Mouse (Mus musculus): ENCODE measurements around the gene Chst14.

The Chst14 gene

GRCm38 (mm10) chr2:118926361-118926997, at the start of gene Chst14:
Chst14 (plus strand) TSS chr2:118926496.
- no peak for DNase-seq (ENCODE audit: extremely low spot score, low read depth, low spot score)

- DNase-seq (ENCODE audit: extremely low spot score, low read depth, low spot score): no peak
Observed at GRCm38 (mm10) chr2:118881019-118881418, 45.3 kb upstream of the Chst14 start.

- DNase-seq (ENCODE audit: extremely low spot score, low read depth, low spot score): no peak
Observed at GRCm38 (mm10) chr2:118881956-118882355, 44.3 kb upstream of the Chst14 start.

GRCm38 (mm10) chr2:118882840-118883679, 43.2 kb upstream of the Chst14 start:
- no peak for DNase-seq (ENCODE audit: extremely low spot score, low read depth, low spot score)

- DNase-seq (ENCODE audit: extremely low spot score, low read depth, low spot score): no peak
Observed at GRCm38 (mm10) chr2:118887440-118887839, 38.9 kb upstream of the Chst14 start.

GRCm38 (mm10) chr2:118887845-118888548, 38.3 kb upstream of the Chst14 start:
- DNase-seq (ENCODE audit: extremely low spot score, low read depth, low spot score): no peak

- no peak for DNase-seq (ENCODE audit: extremely low spot score, low read depth, low spot score)
Observed at GRCm38 (mm10) chr2:118891173-118891572, 35.1 kb upstream of the Chst14 start.

- DNase-seq (ENCODE audit: extremely low spot score, low read depth, low spot score): no peak
Observed at GRCm38 (mm10) chr2:118895990-118896913, 30.0 kb upstream of the Chst14 start.

- no peak for DNase-seq (ENCODE audit: extremely low spot score, low read depth, low spot score)
Observed at GRCm38 (mm10) chr2:118896914-118897291, 29.4 kb upstream of the Chst14 start.

GRCm38 (mm10) chr2:118897392-118897791, 28.9 kb upstream of the Chst14 start:
- no peak for DNase-seq (ENCODE audit: extremely low spot score, low read depth, low spot score)

GRCm38 (mm10) chr2:118897808-118898207, 28.5 kb upstream of the Chst14 start:
- DNase-seq (ENCODE audit: extremely low spot score, low read depth, low spot score): no peak

GRCm38 (mm10) chr2:118898771-118899170, 27.5 kb upstream of the Chst14 start:
- DNase-seq (ENCODE audit: extremely low spot score, low read depth, low spot score): no peak

- no peak for DNase-seq (ENCODE audit: extremely low spot score, low read depth, low spot score)
Observed at GRCm38 (mm10) chr2:118899306-118899705, 27.0 kb upstream of the Chst14 start.

GRCm38 (mm10) chr2:118899981-118900825, 26.1 kb upstream of the Chst14 start, which contains the start of gene Bahd1:
Bahd1 (plus strand) TSS chr2:118900377.
- DNase-seq (ENCODE audit: extremely low spot score, low read depth, low spot score): no peak

GRCm38 (mm10) chr2:118900826-118901140, 25.5 kb upstream of the Chst14 start:
- no peak for DNase-seq (ENCODE audit: extremely low spot score, low read depth, low spot score)

GRCm38 (mm10) chr2:118901175-118902031, 24.9 kb upstream of the Chst14 start:
- peak; percentile 50 for DNase-seq (ENCODE audit: extremely low spot score, low read depth, low spot score)

GRCm38 (mm10) chr2:118902051-118903025, 24.0 kb upstream of the Chst14 start:
- DNase-seq (ENCODE audit: extremely low spot score, low read depth, low spot score): no peak

GRCm38 (mm10) chr2:118903333-118903741, 23.0 kb upstream of the Chst14 start:
- no peak for DNase-seq (ENCODE audit: extremely low spot score, low read depth, low spot score)
